Mouse (Mus musculus) liver, adult 2 months (tissue): ENCODE measurements at regions not wholly inside any gene's neighbourhood (a gene's known extent, or its start where the extent isn't known, plus 50 kb on each side); places are given as distances from the start of the nearest gene placed in this dataset.

Experiments
- CTCF ChIP-seq: fragments of 200-500 bp; IDR thresholded peaks from 2 replicates; pipeline ENCODE4 v1.5.1; 2011; ENCODE audit warnings: low read depth, low read length, control low read depth
- POLR2A ChIP-seq: fragments of 200-500 bp; IDR thresholded peaks from 2 replicates; pipeline ENCODE4 v1.6.1; 2011; ENCODE audit warnings: low read length, control low read depth; ENCODE audit not compliant: insufficient read depth; ENCODE audit errors: extremely low read depth

GRCm38 (mm10) chr2:75427936-75428458 lies 231.1 kb upstream of the Hnrnpa3 start:
- TF ChIP-seq POLR2A (no peak), CTCF (no peak)
